Mouse (Mus musculus): ENCODE data around the gene Klhl31. TPM values are rescaled to one million over a fixed set of nuclear protein-coding genes. Genes with fewer than 3 reads are reported as not detected.

Gene Klhl31
- polyA plus RNA-seq, 1 experiment: not detected

GRCm38 (mm10) chr9:77612349-77612748, 24.0 kb upstream of the Klhl31 start:
- TF ChIP-seq POLR2A (IDR thresholded peaks at IDR 0.05; ENCODE audit: low read depth, low read length): no peak
- no peak for TF ChIP-seq CTCF (IDR thresholded peaks at IDR 0.05; ENCODE audit: extremely low read depth, insufficient read depth, insufficient read length, insufficient replicate concordance)
- 90% methylated on average over 4 of the region's 4 CpGs for WGBS

DNA sequence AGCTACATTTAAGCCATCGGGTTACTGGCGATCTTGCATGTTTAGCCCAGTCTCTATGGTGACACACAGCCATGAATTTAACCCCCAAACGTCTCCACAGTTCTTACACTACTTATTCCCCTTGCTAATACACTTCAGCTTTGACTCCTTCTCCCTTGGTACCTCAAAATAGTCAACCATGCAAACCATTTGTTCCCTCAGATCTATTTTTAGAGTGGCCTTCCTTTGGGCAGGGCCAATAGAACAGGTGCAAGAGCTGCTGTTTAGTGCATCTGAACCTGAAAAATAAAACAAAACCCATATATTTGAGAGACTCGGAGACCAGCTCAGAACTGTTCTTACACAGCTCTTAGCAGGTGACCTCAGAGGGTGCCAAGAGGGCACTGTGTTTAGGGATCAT, 20.4 kb upstream of the Klhl31 start:
- 19% methylated on average over 4 of the region's 4 CpGs for WGBS
- no peak for DNase-seq (ENCODE audit: low read depth in 1 of 2, low spot score in 2 of 2)
- TF ChIP-seq POLR2A (IDR thresholded peaks at IDR 0.05; ENCODE audit: low read depth, low read length): no peak
- TF ChIP-seq CTCF (IDR thresholded peaks at IDR 0.05; ENCODE audit: extremely low read depth, insufficient read depth, insufficient read length, insufficient replicate concordance): no peak
- Histone ChIP-seq H3K4me1 (ENCODE audit: control insufficient read depth, insufficient read depth, insufficient read length) (peaks cover 4% of the 10 kb centered on the region; the same call in 1 of the 2 replicates), H3K27me3 (ENCODE audit: control insufficient read depth, insufficient read depth, low read length) (no peaks in the 10 kb centered on the region), H3K27ac (ENCODE audit: insufficient read depth, low read length) (no peak overlapping the region), H3K4me3 (ENCODE audit: extremely low read depth, insufficient read depth, insufficient read length) (no peak overlapping the region), H3K36me3 (ENCODE audit: control insufficient read depth, insufficient read depth, low read length) (no peaks in the 10 kb centered on the region)

More at GRCm38 (mm10) chr9:77612349-77612748, 24.0 kb upstream of the Klhl31 start:
- Histone ChIP-seq H3K4me1 (ENCODE audit: control insufficient read depth, insufficient read depth, insufficient read length) (peaks cover 4% of the 10 kb centered on the region; the same call in 1 of the 2 replicates), H3K36me3 (ENCODE audit: control insufficient read depth, insufficient read depth, low read length) (no peaks in the 10 kb centered on the region), H3K27ac (ENCODE audit: insufficient read depth, low read length) (no peak overlapping the region), H3K4me3 (ENCODE audit: extremely low read depth, insufficient read depth, insufficient read length) (no peak overlapping the region), H3K27me3 (ENCODE audit: control insufficient read depth, insufficient read depth, low read length) (no peaks in the 10 kb centered on the region)
- no peak for DNase-seq (ENCODE audit: low read depth in 1 of 2, low spot score in 2 of 2)

- Histone ChIP-seq H3K36me3 (ENCODE audit: control insufficient read depth, insufficient read depth, low read length) (no peaks in the 10 kb centered on the region), H3K4me3 (ENCODE audit: extremely low read depth, insufficient read depth, insufficient read length) (no peak overlapping the region), H3K27ac (ENCODE audit: insufficient read depth, low read length) (no peak overlapping the region), H3K4me1 (ENCODE audit: control insufficient read depth, insufficient read depth, insufficient read length) (peaks cover 4% of the 10 kb centered on the region; the same call in 1 of the 2 replicates), H3K27me3 (ENCODE audit: control insufficient read depth, insufficient read depth, low read length) (no peaks in the 10 kb centered on the region)
- 63% methylated on average over 4 of the region's 4 CpGs for WGBS
- TF ChIP-seq CTCF (IDR thresholded peaks at IDR 0.05; ENCODE audit: extremely low read depth, insufficient read depth, insufficient read length, insufficient replicate concordance) (no peak), POLR2A (IDR thresholded peaks at IDR 0.05; ENCODE audit: low read depth, low read length) (no peak)
- peak in 1 of 2 experiments; percentile 3 for DNase-seq (ENCODE audit: low read depth in 1 of 2, low spot score in 2 of 2)
Observed at GRCm38 (mm10) chr9:77616796-77617195, 19.5 kb upstream of the Klhl31 start.

GRCm38 (mm10) chr9:77617751-77618150, 18.5 kb upstream of the Klhl31 start:
- H3K36me3 ChIP-seq (ENCODE audit: control insufficient read depth, insufficient read depth, low read length): no peaks in the 10 kb centered on the region
- no peak overlapping the region for H3K4me3 ChIP-seq (ENCODE audit: extremely low read depth, insufficient read depth, insufficient read length)
- H3K27ac ChIP-seq (ENCODE audit: insufficient read depth, low read length): no peak overlapping the region
- H3K27me3 ChIP-seq (ENCODE audit: control insufficient read depth, insufficient read depth, low read length): no peaks in the 10 kb centered on the region
- no peak for TF ChIP-seq CTCF (IDR thresholded peaks at IDR 0.05; ENCODE audit: extremely low read depth, insufficient read depth, insufficient read length, insufficient replicate concordance)
- no peak for TF ChIP-seq POLR2A (IDR thresholded peaks at IDR 0.05; ENCODE audit: low read depth, low read length)
- DNase-seq (ENCODE audit: low read depth in 1 of 2, low spot score in 2 of 2): no peak
- WGBS: 80% methylated on average over 6 of the region's 6 CpGs
- peaks cover 4% of the 10 kb centered on the region; the same call in 1 of the 2 replicates for H3K4me1 ChIP-seq (ENCODE audit: control insufficient read depth, insufficient read depth, insufficient read length)

DNA sequence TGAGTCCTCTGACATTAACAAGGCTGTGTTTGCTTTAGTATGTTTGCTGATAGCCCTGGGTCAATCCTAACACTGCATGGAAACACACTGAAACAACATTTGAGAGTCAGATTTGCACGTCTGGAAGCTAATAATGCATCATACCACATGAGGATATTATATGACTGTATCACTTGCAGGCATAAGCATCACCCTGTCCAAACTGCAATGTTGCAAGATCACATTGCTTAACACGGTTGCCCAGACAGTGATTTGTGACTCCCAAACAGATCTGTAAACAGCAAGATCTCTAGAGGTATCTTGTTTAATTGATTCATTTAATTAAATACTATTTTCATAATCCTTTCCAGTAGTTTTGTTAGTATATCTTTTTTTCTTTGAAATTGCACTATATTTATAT, 17.9 kb upstream of the Klhl31 start:
- Histone ChIP-seq H3K27me3 (ENCODE audit: control insufficient read depth, insufficient read depth, low read length) (no peaks in the 10 kb centered on the region), H3K27ac (ENCODE audit: insufficient read depth, low read length) (no peak overlapping the region), H3K4me3 (ENCODE audit: extremely low read depth, insufficient read depth, insufficient read length) (no peak overlapping the region), H3K36me3 (ENCODE audit: control insufficient read depth, insufficient read depth, low read length) (no peaks in the 10 kb centered on the region), H3K4me1 (ENCODE audit: control insufficient read depth, insufficient read depth, insufficient read length) (peaks cover 4% of the 10 kb centered on the region; the same call in 1 of the 2 replicates)
- 85% methylated on average over 2 of the region's 2 CpGs for WGBS
- DNase-seq (ENCODE audit: low read depth in 1 of 2, low spot score in 2 of 2): no peak
- TF ChIP-seq POLR2A (IDR thresholded peaks at IDR 0.05; ENCODE audit: low read depth, low read length) (no peak), CTCF (IDR thresholded peaks at IDR 0.05; ENCODE audit: extremely low read depth, insufficient read depth, insufficient read length, insufficient replicate concordance) (no peak)

- TF ChIP-seq CTCF (IDR thresholded peaks at IDR 0.05; ENCODE audit: extremely low read depth, insufficient read depth, insufficient read length, insufficient replicate concordance) (no peak), POLR2A (IDR thresholded peaks at IDR 0.05; ENCODE audit: low read depth, low read length) (no peak)
- no peaks in the 10 kb centered on the region for H3K27me3 ChIP-seq (ENCODE audit: control insufficient read depth, insufficient read depth, low read length)
- H3K4me1 ChIP-seq (ENCODE audit: control insufficient read depth, insufficient read depth, insufficient read length): peaks cover 4% of the 10 kb centered on the region; the same call in 1 of the 2 replicates
- no peak overlapping the region for H3K27ac ChIP-seq (ENCODE audit: insufficient read depth, low read length)
- DNase-seq (ENCODE audit: low read depth in 1 of 2, low spot score in 2 of 2): no peak
- no peaks in the 10 kb centered on the region for H3K36me3 ChIP-seq (ENCODE audit: control insufficient read depth, insufficient read depth, low read length)
- 88% methylated on average over 6 of the region's 6 CpGs for WGBS
- no peak overlapping the region for H3K4me3 ChIP-seq (ENCODE audit: extremely low read depth, insufficient read depth, insufficient read length)
Observed at GRCm38 (mm10) chr9:77620077-77620476, 16.2 kb upstream of the Klhl31 start.

DNA sequence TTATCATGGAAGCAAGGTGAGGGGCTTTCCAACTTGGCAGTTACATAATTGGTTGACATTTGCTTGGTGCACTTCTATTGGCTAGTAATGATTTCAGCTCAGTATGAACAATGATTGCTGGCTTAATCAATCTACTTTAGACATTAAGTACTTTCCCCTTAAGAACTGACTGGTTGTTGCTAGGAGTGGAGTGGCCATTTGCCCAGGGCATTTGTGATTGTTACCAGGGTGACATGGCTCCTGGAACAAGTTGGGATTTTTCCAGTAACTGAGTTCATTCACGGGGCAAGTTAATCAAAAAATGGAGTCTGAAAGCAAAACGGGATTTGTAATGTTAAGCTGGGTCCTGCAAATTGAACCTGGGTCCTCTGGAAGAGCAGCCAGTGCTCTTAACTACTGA, 15.8 kb upstream of the Klhl31 start:
- DNase-seq (ENCODE audit: low read depth in 1 of 2, low spot score in 2 of 2): no peak
- Histone ChIP-seq H3K36me3 (ENCODE audit: control insufficient read depth, insufficient read depth, low read length) (no peaks in the 10 kb centered on the region), H3K27me3 (ENCODE audit: control insufficient read depth, insufficient read depth, low read length) (no peaks in the 10 kb centered on the region), H3K4me3 (ENCODE audit: extremely low read depth, insufficient read depth, insufficient read length) (no peak overlapping the region), H3K4me1 (ENCODE audit: control insufficient read depth, insufficient read depth, insufficient read length) (peaks cover 4% of the 10 kb centered on the region; the same call in 1 of the 2 replicates), H3K27ac (ENCODE audit: insufficient read depth, low read length) (no peak overlapping the region)
- no peak for TF ChIP-seq POLR2A (IDR thresholded peaks at IDR 0.05; ENCODE audit: low read depth, low read length)
- TF ChIP-seq CTCF (IDR thresholded peaks at IDR 0.05; ENCODE audit: extremely low read depth, insufficient read depth, insufficient read length, insufficient replicate concordance): no peak
- 83% methylated on average over 2 of the region's 2 CpGs for WGBS

Measured in spleen, adult 2 months (tissue).